Mouse (Mus musculus): ENCODE results near the gene Thsd4.

Thsd4 gene

DNA sequence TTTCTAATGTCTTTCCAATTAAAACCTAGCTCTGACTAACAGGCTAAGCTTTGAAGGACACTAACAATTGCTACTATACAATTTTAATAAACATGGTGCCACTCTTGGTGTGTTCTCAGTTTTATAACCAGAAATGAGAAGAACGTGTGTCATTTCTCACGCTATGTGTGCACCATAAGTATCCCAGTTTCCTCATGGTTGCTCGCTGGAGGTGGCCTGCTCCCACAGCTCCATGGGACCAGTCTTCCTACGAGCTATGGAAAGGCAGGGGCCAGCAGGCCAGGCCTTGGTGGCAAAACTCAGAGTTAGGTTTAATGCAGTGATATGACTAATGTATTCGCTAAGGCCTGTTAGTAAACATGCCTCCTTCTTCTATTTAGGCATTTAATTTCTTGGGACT lies 468.7 kb downstream of the Thsd4 start:
- no peak for DNase-seq

- DNase-seq: peak; percentile 18
These were observed 469.4 kb downstream of the Thsd4 start for GRCm38 (mm10) chr9:60052415-60052814.

DNA sequence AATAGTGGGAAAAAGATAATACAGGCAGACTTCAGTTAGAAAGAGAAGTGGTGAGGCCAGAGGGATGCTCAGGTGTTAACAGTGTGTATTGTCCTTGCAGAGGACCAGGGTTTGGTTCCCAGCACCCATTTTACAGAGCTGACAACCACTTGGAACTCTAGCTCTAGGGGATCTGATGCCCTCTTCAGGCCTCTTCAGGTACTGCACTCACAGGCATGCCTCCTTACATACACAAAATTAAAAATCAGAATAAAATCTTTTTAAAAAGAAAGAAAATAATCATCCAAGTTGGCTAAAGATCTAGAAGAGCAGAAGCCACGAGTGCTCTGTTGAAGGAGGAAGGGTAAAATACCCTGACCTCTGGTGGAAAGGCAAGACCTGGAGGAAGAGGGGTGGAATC lies 478.7 kb downstream of the Thsd4 start:
- DNase-seq: no peak

GRCm38 (mm10) chr9:60034883-60035282 lies 487.0 kb downstream of the Thsd4 start:
- no peak for DNase-seq

DNA sequence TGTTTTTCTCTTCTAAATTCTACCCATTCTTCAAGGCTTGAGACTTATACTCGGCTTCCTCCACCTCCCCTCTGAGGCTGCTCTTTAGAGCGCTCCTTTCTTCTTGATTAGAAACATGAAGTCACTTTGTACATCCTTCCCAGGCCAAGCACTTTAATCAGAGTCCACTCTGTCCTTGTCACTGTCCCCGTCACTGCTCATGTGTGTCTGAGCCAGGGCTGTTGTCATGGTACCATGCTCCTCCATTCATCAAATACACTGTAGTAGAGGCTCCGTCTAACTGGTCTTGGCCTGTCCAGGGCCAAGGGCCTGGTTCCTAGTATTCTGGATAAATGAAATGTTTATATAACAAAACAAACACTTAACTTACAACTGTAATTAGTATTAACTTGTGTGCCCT lies 494.6 kb downstream of the Thsd4 start:
- no peak for DNase-seq

- no peak for DNase-seq
These were observed 495.1 kb downstream of the Thsd4 start for GRCm38 (mm10) chr9:60026795-60027194.

GRCm38 (mm10) chr9:60025919-60026318 lies 495.9 kb downstream of the Thsd4 start:
- no peak for DNase-seq

- DNase-seq: peak; percentile 51
These were observed 496.9 kb downstream of the Thsd4 start for GRCm38 (mm10) chr9:60024971-60025370.

- DNase-seq: no peak
These were observed 497.3 kb downstream of the Thsd4 start for GRCm38 (mm10) chr9:60024545-60024944.

DNA sequence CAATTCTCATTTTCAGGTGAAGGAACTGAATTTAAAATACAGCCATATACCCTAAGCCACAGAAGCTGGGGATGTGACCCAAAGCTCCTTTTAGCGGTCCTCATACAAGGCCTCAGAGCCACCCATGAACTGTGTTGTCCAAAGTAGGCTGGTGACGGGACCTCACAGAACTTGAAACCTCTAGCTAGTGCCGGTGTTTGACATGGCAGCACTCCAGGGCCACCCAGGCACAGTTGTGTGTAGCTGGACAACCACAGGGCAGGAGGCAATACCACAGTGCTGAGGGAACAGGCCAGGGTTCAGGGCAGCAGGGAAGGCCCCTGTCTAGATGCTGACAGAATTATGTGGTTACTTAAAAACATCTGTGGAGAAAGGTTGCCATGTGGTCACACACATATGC lies 499.5 kb downstream of the Thsd4 start:
- peak; percentile 27 for DNase-seq

DNA sequence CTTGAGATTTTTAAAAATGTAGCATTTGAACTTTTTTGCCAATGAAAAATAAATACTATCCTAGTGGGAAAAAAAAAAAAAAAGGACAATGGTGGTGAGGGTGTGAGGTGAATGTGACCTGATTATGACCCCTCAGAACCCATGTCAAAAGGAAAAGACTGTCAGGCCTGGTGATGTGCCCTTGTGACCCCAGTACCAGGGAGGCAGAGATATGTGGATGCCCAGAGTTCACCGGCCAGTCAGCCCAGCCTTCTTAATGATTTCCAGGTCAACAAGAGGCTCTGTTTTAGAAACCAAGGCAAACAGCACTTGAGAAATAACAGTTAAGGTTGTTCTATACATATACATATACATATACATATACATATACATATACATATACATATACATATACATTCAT lies 501.4 kb downstream of the Thsd4 start:
- no peak for DNase-seq

DNA sequence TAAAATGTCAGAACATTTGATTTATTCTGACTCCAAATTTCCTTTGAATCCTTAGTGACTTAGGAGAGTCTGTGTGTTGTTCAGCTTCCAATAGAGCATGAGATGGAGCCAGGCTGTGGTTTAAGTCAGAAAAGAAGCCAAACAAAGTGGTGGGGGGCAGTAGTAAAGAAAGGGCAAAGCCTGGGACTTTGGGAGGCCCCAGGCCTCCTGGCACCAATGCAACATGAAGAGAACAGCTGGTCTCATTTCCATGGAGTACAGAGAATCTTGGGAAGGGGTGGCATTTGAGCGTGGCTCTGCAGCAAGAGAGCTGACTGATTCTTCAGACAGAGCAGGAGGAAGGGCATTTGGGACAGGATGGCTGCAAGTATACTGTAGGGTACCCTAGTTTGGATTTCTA lies 511.6 kb downstream of the Thsd4 start:
- no peak for DNase-seq

DNA sequence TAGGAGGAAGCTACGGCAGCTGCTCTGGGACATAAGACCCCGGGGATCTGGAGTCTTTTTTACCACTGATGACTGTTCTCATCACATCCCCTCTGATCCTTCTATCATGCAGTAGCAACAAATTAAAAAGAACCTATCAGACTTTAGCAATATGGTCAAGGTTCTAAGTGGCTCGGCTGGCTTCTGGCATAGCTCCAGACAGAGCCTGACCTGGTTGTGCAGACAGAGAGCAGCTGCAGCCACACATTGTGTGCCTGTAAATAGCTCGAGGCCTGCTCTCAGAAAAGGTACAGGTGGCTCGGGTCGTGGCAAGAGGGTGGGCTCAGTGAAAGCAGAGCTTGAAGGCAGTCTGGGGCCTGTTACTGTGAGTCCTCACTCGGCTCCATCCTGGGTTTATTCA lies 512.9 kb downstream of the Thsd4 start:
- peak; percentile 37 for DNase-seq

DNA sequence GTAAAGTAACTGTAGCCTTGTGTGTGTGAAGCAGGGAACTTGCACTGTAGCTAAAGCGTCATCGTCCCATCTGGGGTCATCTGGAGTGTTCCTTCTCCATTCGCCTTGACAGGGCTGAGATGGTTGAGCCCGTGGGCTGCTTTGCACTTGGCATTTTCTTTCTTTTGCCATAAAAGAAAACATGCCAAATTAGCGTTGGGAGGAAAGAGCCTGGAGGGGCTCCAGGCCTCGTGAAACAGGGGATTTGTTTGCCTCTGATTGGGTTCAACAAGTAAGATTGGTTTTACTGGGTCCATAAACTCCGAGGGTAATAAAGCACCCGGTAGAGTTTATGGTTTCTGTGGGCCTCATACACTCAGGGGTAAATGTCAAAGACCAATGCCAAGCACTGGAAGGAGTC lies 519.5 kb downstream of the Thsd4 start:
- DNase-seq: no peak

GRCm38 (mm10) chr9:60001444-60001843 lies 520.4 kb downstream of the Thsd4 start:
- no peak for DNase-seq

DNA sequence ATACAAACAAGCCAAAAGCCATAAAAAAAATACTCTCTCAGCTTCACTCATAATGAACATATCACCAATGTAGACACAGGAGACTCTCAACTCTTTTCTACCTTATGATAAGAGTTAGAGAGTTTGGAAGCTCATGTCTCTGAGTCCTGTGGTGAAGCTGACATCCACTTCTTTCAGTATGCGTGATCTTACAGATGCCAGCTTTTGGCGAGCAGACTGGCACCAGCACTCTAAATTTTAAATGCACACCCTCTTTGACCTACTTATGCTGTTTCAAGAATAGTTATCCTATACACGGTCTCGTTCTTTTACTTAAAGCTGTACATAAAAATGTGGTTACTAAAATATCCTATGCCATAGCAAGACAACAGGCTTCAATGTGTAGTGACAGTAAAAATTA lies 524.1 kb downstream of the Thsd4 start:
- no peak for DNase-seq

- DNase-seq: no peak
These were observed 530.4 kb downstream of the Thsd4 start for GRCm38 (mm10) chr9:59991407-59991806.

GRCm38 (mm10) chr9:59989864-59990263 lies 532.0 kb downstream of the Thsd4 start:
- DNase-seq: peak; percentile 81

DNA sequence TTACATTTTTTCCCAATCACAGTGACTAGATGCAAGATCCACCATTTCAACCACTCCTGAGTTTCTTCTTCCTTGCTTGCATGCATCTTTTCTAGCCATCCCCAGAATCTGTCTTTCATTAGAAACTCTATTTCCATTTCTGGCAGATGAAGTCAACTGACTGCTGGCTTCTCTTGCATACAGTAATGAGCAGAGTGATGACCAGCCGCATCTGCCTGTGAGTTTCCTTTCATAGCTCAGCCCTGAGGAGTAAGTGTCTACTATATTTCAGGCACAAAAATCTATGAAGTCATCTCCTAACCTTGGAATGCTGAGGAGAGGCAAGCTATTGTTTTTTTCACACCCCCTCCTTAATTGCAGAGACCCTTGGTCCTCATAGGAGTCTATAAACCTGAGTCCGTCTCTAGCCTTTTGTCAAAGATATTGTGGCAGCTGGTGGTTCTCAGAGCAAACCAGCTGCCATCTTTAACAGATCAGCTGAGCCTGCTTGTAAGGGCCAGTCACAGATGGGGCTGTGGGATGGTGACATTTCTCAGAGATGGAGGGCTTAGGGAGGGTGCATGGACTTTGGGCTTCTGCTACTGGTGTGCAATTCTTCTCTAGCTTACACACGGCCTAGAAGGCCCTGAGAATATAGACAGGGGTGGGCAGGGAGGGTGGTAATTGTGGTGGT lies 535.8 kb downstream of the Thsd4 start:
- DNase-seq: no peak

DNA sequence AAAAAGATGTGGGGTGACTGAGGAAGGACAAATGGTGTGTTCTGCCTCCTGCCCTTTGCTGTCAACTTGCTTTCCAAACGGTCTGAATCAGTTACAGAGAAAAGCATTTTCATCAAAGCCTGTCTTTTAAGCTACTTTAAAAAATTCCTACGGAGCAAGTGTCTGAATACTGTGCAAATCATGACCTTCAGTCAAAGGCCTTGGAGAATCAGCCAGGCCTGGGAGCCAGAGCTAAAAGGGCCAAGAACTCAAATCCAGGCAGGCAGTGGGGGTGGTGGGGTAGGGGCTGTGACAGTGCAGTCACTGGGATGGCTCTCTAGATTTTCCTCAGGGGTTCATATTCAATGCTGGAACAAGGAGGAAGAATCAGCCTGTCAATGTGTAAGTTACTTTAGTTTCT lies 540.7 kb downstream of the Thsd4 start:
- DNase-seq: no peak

- DNase-seq: peak; percentile 50
These were observed 550.6 kb downstream of the Thsd4 start for GRCm38 (mm10) chr9:59971263-59971662.

GRCm38 (mm10) chr9:59969383-59969782 lies 552.5 kb downstream of the Thsd4 start:
- DNase-seq: peak; percentile 80

DNA sequence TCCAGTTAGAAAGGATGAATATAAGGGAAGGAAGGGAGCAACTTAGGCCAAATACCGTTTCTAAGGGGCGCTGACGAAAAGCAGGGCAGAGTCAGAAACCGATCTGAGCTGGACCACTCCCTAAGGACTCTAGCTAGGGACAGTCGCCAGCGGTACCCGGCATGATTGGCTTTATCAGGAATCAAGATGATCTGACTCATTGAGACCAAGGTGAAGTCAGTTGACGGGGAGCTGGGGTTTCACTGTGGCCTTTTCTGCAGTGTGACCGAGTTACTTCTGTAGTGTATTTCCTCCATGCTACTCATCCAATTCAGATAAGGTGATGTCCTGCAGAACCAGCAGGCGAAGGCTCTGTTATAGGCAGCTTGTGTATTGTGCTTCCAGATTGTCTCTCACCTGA lies 556.8 kb downstream of the Thsd4 start:
- no peak for DNase-seq

GRCm38 (mm10) chr9:59964367-59964766 lies 557.5 kb downstream of the Thsd4 start:
- DNase-seq: no peak

- no peak for DNase-seq
These were observed 560.5 kb downstream of the Thsd4 start for GRCm38 (mm10) chr9:59961201-59961955.

Data from kidney, postnatal 10 days (tissue).